Mouse (Mus musculus) stomach, postnatal 0 days (tissue): ENCODE results near the gene Fli1.

ENCODE experiments used
- CTCF ChIP-seq: IDR thresholded peaks from 2 replicates; pipeline ENCODE4 v1.5.1; 2016; ENCODE audit warnings: antibody characterized with exemption, low read depth, mild to moderate bottlenecking, moderate library complexity
- EP300 ChIP-seq: optimal IDR thresholded peaks from 2 replicates; pipeline ENCODE3; 2016; ENCODE audit warnings: antibody characterized with exemption

GRCm38 (mm10) chr9:32541223-32541901 is 1.3 kb downstream of the Fli1 start:
- no peak for TF ChIP-seq CTCF
- TF ChIP-seq EP300: no peak
